Mouse (Mus musculus) stomach, postnatal 0 days (tissue): Measurements from ENCODE around the gene Zswim7. TPM values are rescaled to one million over a fixed set of nuclear protein-coding genes. Genes with fewer than 3 reads are reported as not detected.

Source experiments
- ATAC-seq: fragments of 200-750 bp; cut with Nextera tagmentation; 2 replicates; pipeline ENCODE4 v1.8.0; 2017; ENCODE audit not compliant: low FRiP score, low TSS enrichment
- DNase-seq: peaks from one replicate; pipeline ENCODE4 v3.0.0-alpha.2; 2016; ENCODE audit warnings: low spot score
- H3K27ac ChIP-seq: fragments of 300-500 bp; sonication (generic); replicated peaks from 2 replicates; pipeline ENCODE4 v1.5.1; 2014; ENCODE audit warnings: mild to moderate bottlenecking, control low read depth
- H3K27me3 ChIP-seq: fragments of 300-500 bp; sonication (generic); 2 replicates; pipeline ENCODE4 v1.6.1; 2014; ENCODE audit warnings: low read length; ENCODE audit not compliant: control insufficient read depth, insufficient read depth
- H3K36me3 ChIP-seq: fragments of 300-500 bp; sonication (generic); 2 replicates; pipeline ENCODE4 v1.6.1; 2014; ENCODE audit warnings: low read length, mixed read lengths; ENCODE audit not compliant: control insufficient read depth, insufficient read depth
- H3K4me1 ChIP-seq: fragments of 300-500 bp; sonication (generic); replicated peaks from 2 replicates; pipeline ENCODE4 v1.6.1; 2014; ENCODE audit warnings: antibody characterized with exemption; ENCODE audit not compliant: control insufficient read depth, insufficient read depth
- H3K4me2 ChIP-seq: fragments of 300-500 bp; sonication (generic); replicated peaks from 2 replicates; pipeline ENCODE4 v1.6.1; 2014; ENCODE audit warnings: low read depth, mild to moderate bottlenecking, control low read depth, moderate library complexity
- H3K4me3 ChIP-seq: fragments of 300-500 bp; sonication (generic); 2 replicates; pipeline ENCODE4 v1.5.1; 2014; ENCODE audit warnings: low read depth, low read length, control low read depth
- H3K9ac ChIP-seq: fragments of 300-500 bp; sonication (generic); 2 replicates; pipeline ENCODE4 v1.6.1; 2014; ENCODE audit warnings: mild to moderate bottlenecking, low read length, control low read depth, mixed read lengths
- H3K9me3 ChIP-seq: fragments of 300-500 bp; sonication (generic); 2 replicates; pipeline ENCODE4 v1.6.1; 2016; ENCODE audit warnings: low read length; ENCODE audit not compliant: control insufficient read depth
- CTCF ChIP-seq: IDR thresholded peaks from 2 replicates; pipeline ENCODE4 v1.5.1; 2016; ENCODE audit warnings: antibody characterized with exemption, low read depth, mild to moderate bottlenecking, moderate library complexity
- EP300 ChIP-seq: optimal IDR thresholded peaks from 2 replicates; pipeline ENCODE3; 2016; ENCODE audit warnings: antibody characterized with exemption
- WGBS: fragments of 180-500 bp; shearing (Covaris S2); extraction: QIAGEN DNeasy Blood & Tissue Kit; methylation state at CpG from one replicate; pipeline ENCODE4 v1.1.7; 2014; 5-methylcytosine and 5-hydroxymethylcytosine counted together
- polyA plus RNA-seq: library from polyadenylated mRNA; unstranded; fragments of >200 nt; fragmentation: Nextera tagmentation; extraction: Ambion mirVana; gene quantifications from 2 replicates; pipeline ENCODE4 v1.2.1, GENCODE M21; 2015

Gene Zswim7
- 23.4 and 25.1 TPM in 2 replicates for polyA plus RNA-seq

DNA sequence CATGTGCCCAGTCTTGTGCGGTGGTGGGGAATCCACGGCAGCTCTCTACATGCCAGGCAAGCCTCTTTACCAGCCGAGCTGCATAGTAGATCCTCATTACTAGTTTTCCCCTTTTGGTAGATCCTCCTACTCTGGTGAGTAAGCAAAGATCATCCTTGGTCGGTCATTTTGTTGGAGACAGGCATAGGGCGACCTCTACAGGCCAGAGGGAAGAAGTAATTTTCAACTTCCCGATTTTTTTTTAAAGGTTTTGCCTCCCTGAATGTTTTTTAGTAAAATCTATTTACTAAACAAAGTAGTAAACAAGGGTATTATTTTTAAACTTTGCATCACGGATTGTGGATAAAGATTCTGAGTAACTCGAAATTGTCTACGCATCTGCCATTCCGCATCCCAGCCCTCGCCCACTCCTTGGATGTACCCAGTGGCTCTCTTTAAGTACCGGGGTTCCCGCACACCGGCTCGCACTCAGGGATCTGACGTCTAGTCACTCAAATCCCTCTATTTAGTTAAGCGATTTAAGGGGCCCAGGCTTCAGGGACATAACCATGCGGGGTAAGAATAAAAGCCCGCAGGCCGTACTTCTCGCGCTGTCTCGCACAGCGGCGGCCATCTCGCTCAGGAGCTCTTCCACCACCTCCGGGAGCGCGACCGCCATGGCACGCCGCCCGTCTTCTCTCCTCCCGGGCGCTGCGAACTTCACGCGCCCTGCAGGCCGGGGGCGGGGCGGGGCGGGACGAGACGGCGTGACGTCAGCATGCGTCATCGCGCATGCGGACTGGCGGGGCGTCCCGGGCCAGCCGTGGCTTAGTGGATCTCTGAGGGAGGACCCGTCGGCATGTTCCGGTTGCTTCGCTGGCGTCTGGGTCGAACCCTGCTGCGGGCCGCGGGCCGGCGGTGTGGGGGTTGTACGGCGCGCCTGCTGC is at the start of gene Zswim7, which contains the start of gene Ttc19:
Zswim7 (minus strand) TSS at position 701 of the 926 bp plus-strand sequence.
Ttc19 (plus strand) TSS at position 799 of the 926 bp plus-strand sequence.
- Histone ChIP-seq H3K9ac (peak within 1 kb of the TSS; percentile 80), H3K4me1 (no peaks in the 10 kb centered on the region), H3K27me3 (no peaks in the 10 kb centered on the region), H3K27ac (peak within 1 kb of the TSS; percentile 94), H3K9me3 (no peaks in the 10 kb centered on the region), H3K36me3 (no peaks in the 10 kb centered on the region), H3K4me2 (peak within 1 kb of the TSS; percentile 79), H3K4me3 (peak within 1 kb of the TSS; percentile 73)
- TF ChIP-seq CTCF (peak; percentile 89), EP300 (peak; percentile 60)
- ATAC-seq (peak; percentile 95), DNase-seq (peak; percentile 97)
- WGBS: under 1% methylated on average over 49 of the region's 68 CpGs

DNA sequence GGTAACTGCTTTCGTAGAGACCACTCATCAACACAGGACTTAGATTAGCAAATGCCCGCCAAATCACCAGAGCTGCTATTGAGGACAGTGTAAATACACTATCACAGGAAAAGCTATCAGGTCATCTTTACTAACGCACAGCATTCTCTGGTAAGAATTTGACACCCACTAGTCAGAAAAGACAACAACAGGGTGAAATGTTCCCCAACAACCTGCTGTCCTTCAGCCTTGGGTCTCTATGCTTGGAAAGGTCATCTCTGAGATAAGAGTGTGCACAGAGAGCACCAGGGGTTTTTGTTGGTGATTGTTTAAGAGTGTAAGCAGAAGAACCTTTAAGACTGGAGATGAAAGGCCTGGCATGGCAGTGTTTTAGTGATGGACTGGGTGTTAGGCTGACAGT is 42.5 kb upstream of the Zswim7 start:
- H3K27me3 ChIP-seq: no peaks in the 10 kb centered on the region
- ATAC-seq (no peak), DNase-seq (no peak)
- no peak overlapping the region for H3K27ac ChIP-seq
- no peaks in the 10 kb centered on the region for H3K9me3 ChIP-seq
- TF ChIP-seq EP300: no peak
- TF ChIP-seq CTCF: no peak
- H3K9ac ChIP-seq: no peak overlapping the region
- H3K4me1 ChIP-seq: no peaks in the 10 kb centered on the region
- H3K4me2 ChIP-seq: no peak overlapping the region
- WGBS: 69% methylated on average over 3 of the region's 3 CpGs
- H3K36me3 ChIP-seq: peaks cover 26% of the 10 kb centered on the region
- H3K4me3 ChIP-seq: no peak overlapping the region

DNA sequence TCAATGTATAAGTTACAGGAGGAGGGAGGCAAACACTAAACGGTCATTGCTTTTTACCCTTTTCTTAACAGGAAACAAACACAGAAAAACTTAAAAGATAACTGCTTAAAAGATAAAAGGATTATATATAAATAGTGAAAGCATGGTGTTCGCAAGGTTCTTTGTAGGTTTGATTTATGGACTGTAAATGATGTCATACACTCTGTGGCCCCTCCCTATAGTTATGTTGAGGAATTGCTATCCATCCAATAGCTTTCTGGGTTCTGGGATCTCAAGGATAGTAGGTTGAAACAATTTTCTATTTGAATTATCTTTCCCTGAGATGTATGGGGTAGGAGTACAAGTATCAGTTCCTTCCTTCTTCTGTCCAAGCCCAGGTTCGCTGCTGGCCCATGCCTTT is 38.9 kb upstream of the Zswim7 start:
- WGBS: 58% methylated on average over 3 of the region's 3 CpGs
- no peaks in the 10 kb centered on the region for H3K4me1 ChIP-seq
- DNase-seq (no peak), ATAC-seq (no peak)
- no peaks in the 10 kb centered on the region for H3K27me3 ChIP-seq
- no peak overlapping the region for H3K9ac ChIP-seq
- H3K4me2 ChIP-seq: no peak overlapping the region
- no peak overlapping the region for H3K4me3 ChIP-seq
- no peaks in the 10 kb centered on the region for H3K9me3 ChIP-seq
- peaks cover 23% of the 10 kb centered on the region for H3K36me3 ChIP-seq
- TF ChIP-seq CTCF: no peak
- no peak for TF ChIP-seq EP300
- no peak overlapping the region for H3K27ac ChIP-seq

DNA sequence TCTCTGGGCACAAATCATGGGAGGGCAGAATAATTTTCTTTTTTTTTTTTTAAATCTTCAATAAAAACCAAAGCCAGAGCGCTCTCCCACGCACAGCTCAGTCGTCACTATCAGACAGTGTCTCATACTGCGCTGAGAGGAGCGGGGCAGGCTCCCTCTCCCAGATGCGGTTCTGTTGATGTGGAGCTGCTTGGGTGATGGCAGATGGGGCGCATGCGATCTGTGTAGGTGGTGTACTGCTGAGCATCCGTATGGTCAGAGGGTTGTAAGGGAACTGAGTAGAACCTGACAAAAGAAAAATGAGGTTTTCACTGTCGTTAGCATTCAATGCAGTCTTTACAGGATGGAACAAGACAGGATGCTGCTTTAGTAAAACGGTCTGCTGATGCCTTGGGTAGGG is 36.6 kb upstream of the Zswim7 start:
- H3K4me3 ChIP-seq: no peak overlapping the region
- no peak overlapping the region for H3K9ac ChIP-seq
- H3K4me2 ChIP-seq: no peak overlapping the region
- no peaks in the 10 kb centered on the region for H3K27me3 ChIP-seq
- no peaks in the 10 kb centered on the region for H3K4me1 ChIP-seq
- DNase-seq: no peak
- TF ChIP-seq CTCF (no peak), EP300 (no peak)
- 87% methylated on average over 11 of the region's 11 CpGs for WGBS
- H3K9me3 ChIP-seq: no peaks in the 10 kb centered on the region
- H3K27ac ChIP-seq: no peak overlapping the region
- peaks cover 24% of the 10 kb centered on the region for H3K36me3 ChIP-seq
- no peak for ATAC-seq

DNA sequence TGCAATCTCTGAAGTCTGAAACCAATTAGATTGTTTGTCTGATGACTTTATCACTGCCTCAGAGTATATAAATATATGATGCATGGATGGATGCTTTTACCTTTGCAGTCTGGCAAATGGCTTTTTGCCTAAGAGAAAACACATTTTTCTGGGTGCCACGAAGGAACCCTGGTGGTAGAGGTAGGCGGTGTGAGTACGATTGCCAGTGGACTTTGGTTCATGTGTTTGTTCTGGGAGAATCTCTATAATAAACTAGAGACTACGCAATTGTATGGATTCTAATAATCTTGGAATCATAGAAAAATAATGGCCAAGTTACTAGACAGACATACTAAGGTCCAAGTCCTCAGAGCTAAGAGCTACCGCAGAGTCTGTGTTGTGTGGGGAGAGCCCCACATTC is 33.8 kb upstream of the Zswim7 start:
- Histone ChIP-seq H3K27ac (no peak overlapping the region), H3K4me1 (no peaks in the 10 kb centered on the region), H3K4me2 (no peak overlapping the region), H3K9ac (no peak overlapping the region), H3K9me3 (no peaks in the 10 kb centered on the region), H3K36me3 (peaks cover 16% of the 10 kb centered on the region), H3K27me3 (no peaks in the 10 kb centered on the region), H3K4me3 (no peak overlapping the region)
- TF ChIP-seq EP300: no peak
- no peak for TF ChIP-seq CTCF
- DNase-seq (no peak), ATAC-seq (no peak)
- 93% methylated on average over 5 of the region's 5 CpGs for WGBS

DNA sequence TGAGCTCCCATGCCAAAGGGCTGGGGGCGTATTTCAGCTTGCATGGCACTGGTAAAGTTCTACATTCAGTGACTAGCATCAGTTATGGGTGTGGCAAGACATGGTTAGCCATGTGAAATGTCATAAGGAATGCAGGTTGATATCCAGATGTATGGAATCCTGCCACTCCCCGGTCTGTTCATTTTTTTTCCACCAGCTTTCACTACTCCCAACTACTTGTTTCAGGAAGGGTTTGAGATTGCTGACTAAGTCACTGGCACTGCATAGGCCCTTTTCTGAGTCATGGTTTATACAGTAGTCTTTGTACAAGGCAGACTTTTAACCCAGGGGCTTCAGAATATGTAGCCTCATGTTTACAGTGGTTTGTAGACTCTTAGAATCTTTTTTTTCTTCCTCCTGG is 28.1 kb upstream of the Zswim7 start:
- Histone ChIP-seq H3K4me1 (no peaks in the 10 kb centered on the region), H3K9ac (no peak overlapping the region), H3K4me2 (no peak overlapping the region), H3K4me3 (no peak overlapping the region), H3K27me3 (no peaks in the 10 kb centered on the region), H3K9me3 (no peaks in the 10 kb centered on the region), H3K27ac (no peak overlapping the region), H3K36me3 (peaks cover 7% of the 10 kb centered on the region; the same call in 1 of the 2 replicates)
- DNase-seq (no peak), ATAC-seq (peak; percentile 42; the same call in 1 of the 2 replicates)
- WGBS: 83% methylated on average over 2 of the region's 2 CpGs
- TF ChIP-seq CTCF (no peak), EP300 (no peak)
